Mouse (Mus musculus): ENCODE data around the gene Topbp1. TPM values are rescaled to one million over a fixed set of nuclear protein-coding genes. Genes with fewer than 3 reads are reported as not detected.

The Topbp1 gene
- polyA plus RNA-seq, 1 experiment from 2014 or later: 66.3 TPM

- Histone ChIP-seq H3K4me2 (no peak overlapping the region), H3K9ac (no peak overlapping the region), H3K4me1 (0 out of 2 replicates have a peak, but pooled peaks cover under 1% of the 10 kb centered on the region), H3K27me3 (no peaks in the 10 kb centered on the region), H3K4me3 (no peak overlapping the region), H3K27ac (no peak overlapping the region), H3K9me3 (replicated peaks) (no peaks in the 10 kb centered on the region), H3K36me3 (ENCODE audit: poor library complexity, severe bottlenecking) (no peaks in the 10 kb centered on the region)
- WGBS: 89% methylated on average over 11 of the region's 11 CpGs
- no peak for ATAC-seq
These were observed 88.2 kb downstream of the Topbp1 start for GRCm38 (mm10) chr9:103393256-103393655.

DNA sequence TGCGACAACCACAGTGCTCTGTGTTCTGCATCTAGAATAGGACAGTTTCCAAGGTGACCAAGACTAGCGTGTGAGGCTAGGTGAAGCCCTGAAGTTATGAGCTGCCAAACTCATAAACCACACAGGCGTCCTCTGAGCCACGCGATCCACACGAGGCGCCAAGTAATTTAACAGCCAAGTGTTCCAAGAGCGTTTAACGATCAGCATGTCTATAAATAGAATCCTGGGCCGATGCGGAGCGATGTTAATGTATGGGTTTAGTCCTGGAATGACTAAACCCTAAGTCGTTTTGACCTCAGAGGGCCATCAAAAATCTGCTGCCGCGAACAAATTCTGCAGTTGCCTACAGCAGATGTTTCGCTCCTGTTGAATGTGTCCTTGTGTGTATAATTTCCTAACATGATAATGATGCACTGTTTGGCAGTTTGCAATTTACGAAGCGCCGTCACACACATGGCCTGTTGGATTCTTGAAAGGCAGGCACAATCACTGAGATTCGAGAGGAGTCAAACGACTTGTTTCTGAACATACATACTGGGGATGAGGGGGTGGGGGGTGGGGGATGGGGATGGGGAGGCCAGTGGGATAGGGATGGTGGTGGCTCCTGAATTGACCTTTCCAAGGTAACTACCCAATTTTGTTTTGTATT lies 93.6 kb downstream of the Topbp1 start:
- no peak overlapping the region for H3K27ac ChIP-seq
- no peaks in the 10 kb centered on the region for H3K36me3 ChIP-seq (ENCODE audit: poor library complexity, severe bottlenecking)
- no peak overlapping the region for H3K4me2 ChIP-seq
- WGBS: 66% methylated on average over 21 of the region's 21 CpGs
- no peaks in the 10 kb centered on the region for H3K27me3 ChIP-seq
- no peak overlapping the region for H3K4me3 ChIP-seq
- H3K9me3 ChIP-seq (replicated peaks): 0 out of 2 replicates have a peak, but pooled peaks cover 3% of the 10 kb centered on the region
- H3K9ac ChIP-seq: no peak overlapping the region
- ATAC-seq: 0 out of 2 replicates have a peak, but pooled peaks have one; percentile 51
- 0 out of 2 replicates have a peak, but pooled peaks cover 8% of the 10 kb centered on the region for H3K4me1 ChIP-seq

Other genes with a start within 250 kb of the Topbp1 start
- 38.5 TPM in 2 replicates for gene Rab6b, start 193.4 kb upstream of the Topbp1 start, polyA plus RNA-seq (2015; fragmentation: Nextera tagmentation; extraction: Ambion mirVana)
- gene Srprb, start 103.1 kb upstream of the Topbp1 start, polyA plus RNA-seq (2015; fragmentation: Nextera tagmentation; extraction: Ambion mirVana): 47.5 and 55.1 TPM in 2 replicates
- 3.3 TPM in 1 of 2 replicates, not detected in the other for gene Gm20425, start 74.9 kb upstream of the Topbp1 start, polyA plus RNA-seq (2015; fragmentation: Nextera tagmentation; extraction: Ambion mirVana)
- gene Trf, start 74.8 kb upstream of the Topbp1 start, polyA plus RNA-seq (2015; fragmentation: Nextera tagmentation; extraction: Ambion mirVana): 15.7 and 23.3 TPM in 2 replicates
- 1.2 and 1.8 TPM in 2 replicates for gene 1300017J02Rik, start 133 bp upstream of the Topbp1 start, polyA plus RNA-seq (2015; fragmentation: Nextera tagmentation; extraction: Ambion mirVana)
- gene Cdv3, start 60.6 kb downstream of the Topbp1 start, polyA plus RNA-seq (2015; fragmentation: Nextera tagmentation; extraction: Ambion mirVana): 93.9 and 125 TPM in 2 replicates
- gene Bfsp2, start 175.2 kb downstream of the Topbp1 start, polyA plus RNA-seq (2015; fragmentation: Nextera tagmentation; extraction: Ambion mirVana): 1.8 and 2.5 TPM in 2 replicates